Mouse (Mus musculus): Measurements from ENCODE around the gene Abhd6. TPM values are rescaled to one million over a fixed set of nuclear protein-coding genes. Genes with fewer than 3 reads are reported as not detected.
A peak's percentile ranks its signal among the peaks of the same experiment; 100 is the strongest.
"Not testable (repeated sequence)": the region's sequence is repeated elsewhere in the genome, so short reads cannot be mapped to it uniquely, and the experiment has no call there.

The Abhd6 gene
- polyA plus RNA-seq, 1 experiment from 2014 or later: 36.7 TPM

DNA sequence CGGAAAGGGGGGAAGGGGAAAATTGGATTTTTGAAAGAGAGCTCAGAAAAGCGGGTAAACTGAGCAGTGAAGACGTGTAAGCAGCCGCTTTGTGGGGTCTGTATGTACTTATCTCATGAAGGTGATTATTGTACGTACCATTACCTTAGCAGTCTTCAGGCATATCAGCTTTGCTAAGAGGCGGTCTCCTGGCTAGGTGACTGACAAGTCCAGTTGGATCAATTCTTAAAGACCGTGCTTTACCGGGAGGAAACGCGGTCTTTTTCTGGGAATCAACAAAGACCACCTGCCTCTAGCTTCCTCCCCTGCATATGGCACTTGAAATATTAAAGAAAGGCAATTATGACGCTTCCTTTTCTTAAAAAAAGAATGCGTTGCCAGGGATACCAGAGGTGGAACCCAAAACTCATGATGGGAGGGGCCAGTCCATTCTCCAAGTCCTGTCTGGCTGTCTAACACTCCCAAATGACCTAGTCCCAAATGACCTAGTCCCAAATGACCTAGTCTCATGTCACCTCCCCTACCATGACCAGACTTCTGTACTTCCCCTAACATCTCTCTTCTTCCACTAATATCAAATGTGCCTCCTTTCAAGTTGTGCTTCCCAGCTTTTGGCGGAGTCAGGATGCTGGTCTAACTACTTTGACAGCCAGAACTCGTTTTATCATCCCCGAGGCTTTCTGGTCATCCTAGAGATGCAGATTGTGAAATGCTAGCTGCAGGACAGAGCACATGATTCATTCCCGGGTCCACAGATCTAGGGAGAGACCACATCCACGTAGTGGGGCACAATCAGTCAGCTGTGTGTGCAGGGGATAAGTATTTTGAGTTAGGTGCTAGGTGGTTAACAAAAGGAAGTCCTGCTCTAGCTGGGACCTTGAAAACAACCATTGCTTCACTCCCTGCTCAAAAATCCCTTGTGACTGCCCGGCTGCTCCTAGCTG is 1.3 kb downstream of the Abhd6 start:
- Histone ChIP-seq H3K9me3 (ENCODE audit: control insufficient read depth, low read length) (no peaks in the 10 kb centered on the region), H3K4me2 (ENCODE audit: low read length) (peak overlapping the region; percentile 87), H3K27me3 (replicated peaks; ENCODE audit: control insufficient read depth, insufficient read depth, low read length) (peaks cover 12% of the 10 kb centered on the region), H3K27ac (ENCODE audit: low read length) (no peak overlapping the region), H3K9ac (replicated peaks; ENCODE audit: low read depth, low read length) (peak overlapping the region; percentile 71), H3K4me1 (replicated peaks; ENCODE audit: control insufficient read depth, insufficient read depth, low read length) (peaks cover 16% of the 10 kb centered on the region), H3K36me3 (ENCODE audit: control insufficient read depth, insufficient read depth) (no peaks in the 10 kb centered on the region), H3K4me3 (replicated peaks; ENCODE audit: low read length) (peak overlapping the region; percentile 80)
- ATAC-seq: no peak
- WGBS: 33% methylated on average over 18 of the region's 18 CpGs

DNA sequence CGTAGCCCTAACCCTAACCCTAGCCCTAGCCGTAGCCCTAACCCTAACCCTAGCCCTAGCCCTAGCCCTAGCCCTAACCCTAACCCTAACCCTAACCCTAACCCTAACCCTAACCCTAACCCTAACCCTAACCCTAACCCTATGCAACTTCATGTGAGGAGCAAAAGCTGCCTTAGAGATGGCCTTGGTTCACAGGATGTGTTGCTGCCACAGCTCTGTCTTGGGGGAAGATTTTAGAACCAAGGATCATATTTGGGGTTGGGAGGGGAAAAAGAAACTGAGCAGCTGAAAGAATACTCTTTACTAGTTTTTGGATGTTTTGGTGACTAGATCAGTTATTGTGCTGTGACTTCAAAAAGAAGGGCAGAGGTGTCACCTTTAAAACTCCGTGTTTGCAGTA is 3.4 kb downstream of the Abhd6 start:
- H3K4me3 ChIP-seq (replicated peaks; ENCODE audit: low read length); H3K36me3 ChIP-seq (ENCODE audit: control insufficient read depth, insufficient read depth); H3K9ac ChIP-seq (replicated peaks; ENCODE audit: low read depth, low read length); H3K27me3 ChIP-seq (replicated peaks; ENCODE audit: control insufficient read depth, insufficient read depth, low read length); H3K9me3 ChIP-seq (ENCODE audit: control insufficient read depth, low read length); ATAC-seq; H3K4me2 ChIP-seq (ENCODE audit: low read length); H3K27ac ChIP-seq (ENCODE audit: low read length): not testable (repeated sequence)
- 66% methylated on average over 3 of the region's 3 CpGs for WGBS
- H3K4me1 ChIP-seq (replicated peaks; ENCODE audit: control insufficient read depth, insufficient read depth, low read length): peaks cover 16% of the 10 kb centered on the region

DNA sequence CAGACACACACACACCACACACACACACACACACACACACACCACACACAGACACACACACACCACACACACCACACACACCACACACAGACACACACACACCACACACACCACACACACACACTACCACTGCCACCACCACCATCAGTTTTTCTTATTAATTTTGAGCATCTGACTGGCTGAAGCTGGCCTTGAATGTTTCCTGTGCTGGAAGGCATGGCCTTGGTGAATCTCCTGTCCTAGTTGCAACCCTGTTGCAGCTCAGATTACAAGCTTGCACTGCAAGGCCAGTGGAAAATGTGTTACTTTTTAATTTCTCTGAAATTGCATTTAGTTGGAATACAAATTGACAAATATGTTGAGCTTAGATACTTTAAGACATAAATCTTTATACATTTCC is 4.4 kb downstream of the Abhd6 start:
- ATAC-seq: no peak
- Histone ChIP-seq H3K36me3 (ENCODE audit: control insufficient read depth, insufficient read depth) (no peaks in the 10 kb centered on the region), H3K4me2 (ENCODE audit: low read length) (no peak overlapping the region), H3K4me3 (replicated peaks; ENCODE audit: low read length) (no peak overlapping the region), H3K9me3 (ENCODE audit: control insufficient read depth, low read length) (no peaks in the 10 kb centered on the region), H3K27ac (ENCODE audit: low read length) (no peak overlapping the region), H3K9ac (replicated peaks; ENCODE audit: low read depth, low read length) (no peak overlapping the region), H3K27me3 (replicated peaks; ENCODE audit: control insufficient read depth, insufficient read depth, low read length) (peaks cover 1% of the 10 kb centered on the region), H3K4me1 (replicated peaks; ENCODE audit: control insufficient read depth, insufficient read depth, low read length) (peaks cover 16% of the 10 kb centered on the region)

DNA sequence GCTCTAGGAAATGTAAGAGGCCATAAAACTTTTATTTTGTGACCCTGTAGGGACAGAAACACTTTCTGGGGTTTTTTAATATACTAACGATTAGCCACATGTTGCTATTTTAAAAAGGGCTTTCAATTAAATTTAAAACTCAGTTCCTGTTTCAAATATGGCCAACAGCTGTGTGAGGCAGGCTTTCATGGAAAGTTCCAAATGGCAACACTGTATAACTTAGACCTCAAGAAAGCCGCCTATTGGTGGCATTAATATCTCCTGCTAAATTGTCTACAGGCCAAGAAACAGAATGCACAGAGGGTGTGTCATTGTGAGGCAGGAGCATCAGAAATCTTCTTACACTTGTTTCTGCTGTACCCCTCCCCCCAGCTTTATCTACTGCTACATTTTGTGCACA is 4.8 kb downstream of the Abhd6 start:
- H3K9me3 ChIP-seq (ENCODE audit: control insufficient read depth, low read length): no peaks in the 10 kb centered on the region

DNA sequence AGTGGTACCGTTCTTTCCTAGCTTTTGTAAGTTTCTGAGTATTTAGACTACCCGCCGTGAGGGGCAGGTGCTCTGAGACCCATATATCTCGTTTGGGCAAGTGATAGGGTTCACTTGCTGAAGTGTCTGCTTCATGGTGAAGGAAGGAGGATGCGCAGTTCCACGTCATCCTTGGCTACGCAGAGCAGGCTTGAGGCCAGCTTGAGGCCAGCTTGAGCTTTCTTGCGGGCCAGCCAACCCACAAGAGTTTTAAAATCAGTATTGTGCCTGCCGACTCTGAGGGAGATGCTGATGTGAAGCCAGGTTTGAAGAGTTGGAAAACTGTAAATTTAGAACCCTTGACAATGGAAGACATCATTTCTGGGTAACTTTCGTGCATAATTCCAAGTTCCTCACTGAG is 5.2 kb downstream of the Abhd6 start:
- H3K27ac ChIP-seq (ENCODE audit: low read length): no peak overlapping the region
- H3K4me2 ChIP-seq (ENCODE audit: low read length): no peak overlapping the region
- H3K4me3 ChIP-seq (replicated peaks; ENCODE audit: low read length): no peak overlapping the region
- no peak overlapping the region for H3K9ac ChIP-seq (replicated peaks; ENCODE audit: low read depth, low read length)
- no peak for ATAC-seq
- no peaks in the 10 kb centered on the region for H3K9me3 ChIP-seq (ENCODE audit: control insufficient read depth, low read length)
- H3K36me3 ChIP-seq (ENCODE audit: control insufficient read depth, insufficient read depth): no peaks in the 10 kb centered on the region
- WGBS: 87% methylated on average over 10 of the region's 10 CpGs
- peaks cover 13% of the 10 kb centered on the region for H3K4me1 ChIP-seq (replicated peaks; ENCODE audit: control insufficient read depth, insufficient read depth, low read length)
- no peaks in the 10 kb centered on the region for H3K27me3 ChIP-seq (replicated peaks; ENCODE audit: control insufficient read depth, insufficient read depth, low read length)

More for the DNA sequence above, 4.8 kb downstream of the Abhd6 start:
- Histone ChIP-seq H3K4me3 (replicated peaks; ENCODE audit: low read length) (no peak overlapping the region), H3K36me3 (ENCODE audit: control insufficient read depth, insufficient read depth) (no peaks in the 10 kb centered on the region), H3K27ac (ENCODE audit: low read length) (no peak overlapping the region), H3K9ac (replicated peaks; ENCODE audit: low read depth, low read length) (no peak overlapping the region), H3K4me1 (replicated peaks; ENCODE audit: control insufficient read depth, insufficient read depth, low read length) (peaks cover 13% of the 10 kb centered on the region), H3K4me2 (ENCODE audit: low read length) (no peak overlapping the region), H3K27me3 (replicated peaks; ENCODE audit: control insufficient read depth, insufficient read depth, low read length) (no peaks in the 10 kb centered on the region)
- no peak for ATAC-seq
- 80% methylated on average over 2 of the region's 2 CpGs for WGBS

DNA sequence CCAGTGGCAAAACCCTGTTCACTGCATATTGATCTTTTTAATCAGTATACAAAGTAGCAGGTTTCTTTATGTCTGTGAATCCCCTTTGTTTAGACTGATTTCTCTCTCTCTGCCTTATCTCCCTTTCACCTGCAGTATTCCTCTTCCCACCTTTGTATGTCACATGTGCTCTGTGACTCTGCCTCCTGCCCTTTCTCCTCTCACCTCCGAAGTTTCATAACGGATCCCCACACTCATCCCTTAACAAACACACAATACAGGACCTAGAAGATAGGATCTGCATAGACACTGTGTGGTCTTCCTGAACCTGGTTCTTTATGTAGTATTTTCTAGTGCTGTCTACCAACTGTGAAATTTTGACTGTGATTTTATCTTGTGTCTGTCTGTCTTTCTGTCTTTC is 8.6 kb downstream of the Abhd6 start:
- Histone ChIP-seq H3K36me3 (ENCODE audit: control insufficient read depth, insufficient read depth) (no peaks in the 10 kb centered on the region), H3K4me1 (replicated peaks; ENCODE audit: control insufficient read depth, insufficient read depth, low read length) (no peaks in the 10 kb centered on the region), H3K4me3 (replicated peaks; ENCODE audit: low read length) (no peak overlapping the region), H3K9me3 (ENCODE audit: control insufficient read depth, low read length) (no peaks in the 10 kb centered on the region), H3K27me3 (replicated peaks; ENCODE audit: control insufficient read depth, insufficient read depth, low read length) (no peaks in the 10 kb centered on the region), H3K4me2 (ENCODE audit: low read length) (no peak overlapping the region), H3K27ac (ENCODE audit: low read length) (no peak overlapping the region), H3K9ac (replicated peaks; ENCODE audit: low read depth, low read length) (no peak overlapping the region)
- no peak for ATAC-seq
- WGBS: 86% methylated on average over 2 of the region's 2 CpGs

DNA sequence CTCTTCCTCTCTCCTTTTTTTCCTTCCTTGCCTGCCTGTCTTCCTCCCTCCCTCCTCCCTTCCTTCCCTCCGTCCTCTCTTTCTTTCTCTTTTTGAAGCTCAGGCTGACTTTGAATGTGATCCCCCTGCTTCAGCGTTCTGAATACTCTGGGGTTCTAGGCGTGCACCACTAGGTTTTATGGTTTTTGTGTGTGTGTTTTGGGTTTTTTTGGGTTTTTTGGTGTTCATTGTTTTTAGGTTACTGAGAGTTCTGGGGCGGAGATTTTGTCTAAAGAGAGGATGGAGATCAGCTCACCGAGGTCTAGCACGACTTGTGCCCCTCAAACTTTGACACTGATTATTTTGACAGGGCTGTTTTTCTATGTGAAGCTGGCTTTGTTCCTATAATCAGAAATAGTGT is 9.2 kb downstream of the Abhd6 start:
- Histone ChIP-seq H3K9ac (replicated peaks; ENCODE audit: low read depth, low read length) (no peak overlapping the region), H3K27ac (ENCODE audit: low read length) (no peak overlapping the region), H3K4me1 (replicated peaks; ENCODE audit: control insufficient read depth, insufficient read depth, low read length) (no peaks in the 10 kb centered on the region), H3K4me3 (replicated peaks; ENCODE audit: low read length) (no peak overlapping the region), H3K9me3 (ENCODE audit: control insufficient read depth, low read length) (no peaks in the 10 kb centered on the region), H3K36me3 (ENCODE audit: control insufficient read depth, insufficient read depth) (no peaks in the 10 kb centered on the region), H3K4me2 (ENCODE audit: low read length) (no peak overlapping the region), H3K27me3 (replicated peaks; ENCODE audit: control insufficient read depth, insufficient read depth, low read length) (no peaks in the 10 kb centered on the region)
- WGBS: 68% methylated on average over 6 of the region's 6 CpGs
- ATAC-seq: no peak

DNA sequence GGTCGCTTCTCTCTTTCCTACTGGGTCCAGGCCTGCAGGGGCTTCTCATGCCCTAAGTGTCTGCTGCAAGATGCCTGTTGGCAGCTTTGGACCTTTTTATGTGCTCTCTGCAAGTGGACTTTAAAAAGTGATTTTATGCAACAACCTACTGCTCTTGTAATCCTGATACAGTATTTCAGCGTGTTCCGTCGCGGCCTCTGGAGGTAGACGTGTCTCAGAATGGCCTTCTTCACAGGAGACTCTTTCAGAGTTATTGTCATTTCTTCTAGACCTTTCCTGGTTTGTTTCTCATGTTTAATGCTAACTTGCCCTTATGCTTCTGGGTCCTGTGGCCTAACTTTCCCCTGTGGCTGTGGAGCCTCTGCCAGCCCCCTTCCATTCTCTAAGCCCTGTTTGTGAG is 13.1 kb downstream of the Abhd6 start:
- Histone ChIP-seq H3K4me3 (replicated peaks; ENCODE audit: low read length) (no peak overlapping the region), H3K36me3 (ENCODE audit: control insufficient read depth, insufficient read depth) (no peaks in the 10 kb centered on the region), H3K9ac (replicated peaks; ENCODE audit: low read depth, low read length) (no peak overlapping the region), H3K9me3 (ENCODE audit: control insufficient read depth, low read length) (no peaks in the 10 kb centered on the region), H3K27me3 (replicated peaks; ENCODE audit: control insufficient read depth, insufficient read depth, low read length) (no peaks in the 10 kb centered on the region), H3K27ac (ENCODE audit: low read length) (no peak overlapping the region), H3K4me1 (replicated peaks; ENCODE audit: control insufficient read depth, insufficient read depth, low read length) (no peaks in the 10 kb centered on the region), H3K4me2 (ENCODE audit: low read length) (no peak overlapping the region)
- ATAC-seq: no peak
- WGBS: 94% methylated on average over 6 of the region's 6 CpGs

DNA sequence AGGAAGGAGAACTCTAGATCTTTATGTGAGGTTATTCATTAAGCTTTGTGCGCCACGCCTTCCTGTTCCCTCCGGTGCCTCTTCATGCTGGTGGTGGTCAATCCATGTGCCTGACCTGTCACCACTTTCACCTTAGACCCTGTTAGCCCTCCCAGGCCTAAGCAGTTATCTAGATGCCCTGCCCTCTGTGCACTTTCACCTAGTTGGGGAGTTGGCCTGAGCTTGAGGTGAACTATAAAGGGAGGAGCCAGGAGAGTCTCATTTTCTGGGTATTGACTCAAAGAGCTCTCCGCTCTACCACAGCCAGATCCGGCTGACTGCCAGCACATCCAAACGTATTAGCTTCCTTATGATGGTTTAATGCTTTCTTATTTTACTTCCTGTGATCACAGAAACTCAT is 13.6 kb downstream of the Abhd6 start:
- H3K36me3 ChIP-seq (ENCODE audit: control insufficient read depth, insufficient read depth): no peaks in the 10 kb centered on the region
- no peak overlapping the region for H3K4me2 ChIP-seq (ENCODE audit: low read length)
- no peaks in the 10 kb centered on the region for H3K27me3 ChIP-seq (replicated peaks; ENCODE audit: control insufficient read depth, insufficient read depth, low read length)
- no peak overlapping the region for H3K27ac ChIP-seq (ENCODE audit: low read length)
- H3K9me3 ChIP-seq (ENCODE audit: control insufficient read depth, low read length): no peaks in the 10 kb centered on the region
- H3K9ac ChIP-seq (replicated peaks; ENCODE audit: low read depth, low read length): no peak overlapping the region
- ATAC-seq: no peak
- 90% methylated on average over 6 of the region's 6 CpGs for WGBS
- no peak overlapping the region for H3K4me3 ChIP-seq (replicated peaks; ENCODE audit: low read length)
- no peaks in the 10 kb centered on the region for H3K4me1 ChIP-seq (replicated peaks; ENCODE audit: control insufficient read depth, insufficient read depth, low read length)
